Mouse (Mus musculus) hindlimb bud, embryonic 11.5 days (tissue): ENCODE measurements around the gene Olfr1417.
A peak's percentile ranks its signal among the peaks of the same experiment; 100 is the strongest.
"Not testable (repeated sequence)": the region's sequence is repeated elsewhere in the genome, so short reads cannot be mapped to it uniquely, and the experiment has no call there.

ENCODE experiments used
- DNase-seq: peaks from one replicate; pipeline ENCODE4 v3.0.0-alpha.2; 2012; ENCODE audit warnings: low read depth, low spot score; ENCODE audit errors: extremely low spot score

Olfr1417 gene

GRCm38 (mm10) chr19:11839119-11839518, at the start of gene Olfr1417:
Gene Olfr1417 (minus strand): TSS chr19:11839219.
- no peak for DNase-seq

GRCm38 (mm10) chr19:11886265-11886664, 47.2 kb upstream of the Olfr1417 start, which contains the start of gene Olfr1420:
Gene Olfr1420 (plus strand): TSS chr19:11886565.
- DNase-seq, result no peak

GRCm38 (mm10) chr19:11878404-11878803, 39.4 kb upstream of the Olfr1417 start:
- not testable (repeated sequence) for DNase-seq

GRCm38 (mm10) chr19:11875006-11875405, 36.0 kb upstream of the Olfr1417 start, which contains the start of gene Olfr1419:
Gene Olfr1419 (minus strand): TSS chr19:11875106.
- DNase-seq, result no peak

- no peak for DNase-seq
These were observed 28.8 kb upstream of the Olfr1417 start for GRCm38 (mm10) chr19:11867837-11868236.

GRCm38 (mm10) chr19:11860966-11861365, 21.9 kb upstream of the Olfr1417 start, which contains the start of gene Olfr1418:
Gene Olfr1418 (minus strand): TSS chr19:11861066.
- no peak for DNase-seq

GRCm38 (mm10) chr19:11856506-11856905, 17.5 kb upstream of the Olfr1417 start:
- DNase-seq, result no peak

- no peak for DNase-seq
These were observed 15.8 kb upstream of the Olfr1417 start for GRCm38 (mm10) chr19:11854821-11855220.

GRCm38 (mm10) chr19:11852652-11853051, 13.6 kb upstream of the Olfr1417 start:
- DNase-seq, result no peak

- DNase-seq, result no peak
These were observed 7.3 kb upstream of the Olfr1417 start for GRCm38 (mm10) chr19:11846333-11846732.

- no peak for DNase-seq
These were observed 15.5 kb downstream of the Olfr1417 start for GRCm38 (mm10) chr19:11823346-11824065.

GRCm38 (mm10) chr19:11820211-11820610, 18.8 kb downstream of the Olfr1417 start:
- no peak for DNase-seq

GRCm38 (mm10) chr19:11819800-11820199, 19.2 kb downstream of the Olfr1417 start:
- DNase-seq, result peak; percentile 73

GRCm38 (mm10) chr19:11819143-11819700, 19.8 kb downstream of the Olfr1417 start, which contains the start of gene Stx3:
Gene Stx3 (minus strand): TSS chr19:11819403.
- no peak for DNase-seq

- DNase-seq, result no peak
These were observed 20.5 kb downstream of the Olfr1417 start for GRCm38 (mm10) chr19:11818199-11819142.

- no peak for DNase-seq
These were observed 21.4 kb downstream of the Olfr1417 start for GRCm38 (mm10) chr19:11817586-11817985.

- DNase-seq, result no peak
These were observed 22.3 kb downstream of the Olfr1417 start for GRCm38 (mm10) chr19:11816706-11817105.

- no peak for DNase-seq
These were observed 24.2 kb downstream of the Olfr1417 start for GRCm38 (mm10) chr19:11814742-11815333.

GRCm38 (mm10) chr19:11813649-11814048, 25.4 kb downstream of the Olfr1417 start:
- no peak for DNase-seq

GRCm38 (mm10) chr19:11813136-11813535, 25.9 kb downstream of the Olfr1417 start:
- no peak for DNase-seq
